Mouse (Mus musculus) liver, embryonic 14.5 days (tissue): ENCODE results near the gene Maml3. TPM values are rescaled to one million over a fixed set of nuclear protein-coding genes. Genes with fewer than 3 reads are reported as not detected.

Experiments used
- ATAC-seq: fragments of 200-750 bp; cut with Nextera tagmentation; 2 replicates; pipeline ENCODE4 v1.8.0; 2017; ENCODE audit warnings: moderate number of reproducible peaks, mild to moderate bottlenecking, moderate library complexity; ENCODE audit not compliant: insufficient read depth
- DNase-seq, 3 experiments: peaks; one replicate each; pipeline ENCODE4 v3.0.0-alpha.2; 2012 to 2013; ENCODE audit warnings: low read depth in 3 of 3, low spot score in 3 of 3
- H3K27ac ChIP-seq: fragments of 300-500 bp; sonication (generic); 2 replicates; pipeline ENCODE4 v1.5.1; 2014; ENCODE audit warnings: moderate library complexity, mild to moderate bottlenecking, control low read depth, inconsistent platforms
- H3K27me3 ChIP-seq: fragments of 300-500 bp; sonication (generic); 2 replicates; pipeline ENCODE4 v1.6.1; 2014; ENCODE audit warnings: mild to moderate bottlenecking, low read length, moderate library complexity; ENCODE audit not compliant: control insufficient read depth, insufficient read depth
- H3K36me3 ChIP-seq: fragments of 300-500 bp; sonication (generic); replicated peaks from 2 replicates; pipeline ENCODE4 v1.6.1; 2014; ENCODE audit warnings: low read depth; ENCODE audit not compliant: control insufficient read depth, insufficient read depth
- H3K4me1 ChIP-seq, 2 experiments: fragments of 200-500 bp in 1 of 2; fragments of 300-500 bp in 1 of 2; sonication (generic) in 1 of 2; replicated peaks; 2 replicates each; pipeline ENCODE4 v1.6.1; 2012 to 2014; ENCODE audit warnings: antibody characterized with exemption in 1 of 2, inconsistent platforms in 1 of 2, low read length in 1 of 2; ENCODE audit not compliant: control insufficient read depth in 2 of 2, insufficient read depth in 2 of 2
- H3K4me2 ChIP-seq: fragments of 300-500 bp; sonication (generic); 2 replicates; pipeline ENCODE4 v1.6.1; 2014; ENCODE audit warnings: low read depth, mild to moderate bottlenecking, control low read depth, moderate library complexity
- H3K4me3 ChIP-seq, 2 experiments: fragments of 200-500 bp in 1 of 2; fragments of 300-500 bp in 1 of 2; sonication (generic) in 1 of 2; 2 replicates each; pipeline ENCODE4 v1.5.1; 2012 to 2014; ENCODE audit warnings: low read depth in 2 of 2, low read length in 2 of 2, mild to moderate bottlenecking in 2 of 2, control low read depth in 1 of 2, inconsistent platforms in 1 of 2, moderate library complexity in 1 of 2; ENCODE audit not compliant: insufficient read depth in 1 of 2
- H3K9ac ChIP-seq: fragments of 300-500 bp; sonication (generic); replicated peaks from 2 replicates; pipeline ENCODE4 v1.6.1; 2014; ENCODE audit warnings: mild to moderate bottlenecking, control low read depth, moderate library complexity
- H3K9me3 ChIP-seq: fragments of 300-500 bp; sonication (generic); 2 replicates; pipeline ENCODE4 v1.6.1; 2016; ENCODE audit warnings: low read length, mixed read lengths; ENCODE audit not compliant: control insufficient read depth
- CTCF ChIP-seq: IDR thresholded peaks from 2 replicates; pipeline ENCODE4 v1.5.1; 2016; ENCODE audit warnings: antibody characterized with exemption, low read depth, control low read depth
- EP300 ChIP-seq: IDR thresholded peaks from 2 replicates; pipeline ENCODE4 v1.6.1; 2016; ENCODE audit warnings: antibody characterized with exemption, low read depth
- WGBS: fragments of 180-500 bp; shearing (Covaris S2); extraction: QIAGEN DNeasy Blood & Tissue Kit; methylation state at CpG from one replicate; pipeline ENCODE4 v1.1.7; 2014; ENCODE audit not compliant: insufficient replicate concordance; 5-methylcytosine and 5-hydroxymethylcytosine counted together
- polyA plus RNA-seq, 2 experiments: library from polyadenylated mRNA; depleted of rRNA in 1 of 2; stranded (reverse) in 1 of 2; unstranded in 1 of 2; fragments of >200 nt; fragmentation: Nextera tagmentation in 1 of 2; extraction: Ambion mirVana in 1 of 2; gene quantifications; 2 replicates each; pipeline versions ENCODE4 v1.2.1 to v1.2.3; 2012 to 2014

Gene Maml3
- polyA plus RNA-seq, 2 experiments, result 0.57 to 0.71 TPM

DNA sequence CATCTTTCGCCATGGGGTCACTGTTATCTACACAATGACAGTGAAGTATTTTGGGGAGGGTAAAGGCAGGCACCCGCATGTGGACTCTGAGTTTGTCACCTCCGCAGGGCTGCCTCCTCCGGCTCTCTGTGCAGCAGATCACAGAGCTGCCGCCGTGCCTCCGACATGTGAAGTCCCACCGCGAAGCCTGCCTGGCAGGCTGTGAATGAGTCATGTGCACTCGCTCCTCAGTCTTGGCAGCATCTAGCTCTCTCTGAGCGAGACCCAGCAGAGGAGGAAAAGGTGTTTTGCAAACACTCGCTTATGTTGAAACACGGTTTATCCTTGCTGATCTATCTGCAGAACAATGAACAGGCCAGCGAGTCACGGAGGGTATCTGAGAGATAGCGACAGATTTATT is 35.3 kb upstream of the Maml3 start:
- H3K4me2 ChIP-seq, result no peak overlapping the region
- no peaks in the 10 kb centered on the region for H3K4me1 ChIP-seq
- ATAC-seq, result no peak
- no peak for DNase-seq
- no peak for TF ChIP-seq EP300
- TF ChIP-seq CTCF, result no peak
- no peak overlapping the region for H3K9ac ChIP-seq
- H3K27me3 ChIP-seq, result no peaks in the 10 kb centered on the region
- no peak overlapping the region for H3K27ac ChIP-seq
- no peak overlapping the region for H3K4me3 ChIP-seq
- WGBS, result 65% methylated on average over 16 of the region's 16 CpGs
- no peaks in the 10 kb centered on the region for H3K9me3 ChIP-seq
- no peaks in the 10 kb centered on the region for H3K36me3 ChIP-seq

GRCm38 (mm10) chr3:52125421-52125820 is 20.5 kb upstream of the Maml3 start:
- 64% methylated on average over 3 of the region's 3 CpGs for WGBS
- no peak overlapping the region for H3K9ac ChIP-seq
- H3K27ac ChIP-seq, result no peak overlapping the region
- H3K9me3 ChIP-seq, result no peaks in the 10 kb centered on the region
- TF ChIP-seq CTCF, result no peak
- TF ChIP-seq EP300, result no peak
- H3K36me3 ChIP-seq, result no peaks in the 10 kb centered on the region
- no peak for DNase-seq
- H3K4me2 ChIP-seq, result no peak overlapping the region
- no peaks in the 10 kb centered on the region for H3K4me1 ChIP-seq
- no peak for ATAC-seq
- H3K4me3 ChIP-seq, result no peak overlapping the region
- no peaks in the 10 kb centered on the region for H3K27me3 ChIP-seq

GRCm38 (mm10) chr3:52120858-52121257 is 16.0 kb upstream of the Maml3 start:
- ATAC-seq (no peak), DNase-seq (no peak)
- no peaks in the 10 kb centered on the region for H3K27me3 ChIP-seq
- no peaks in the 10 kb centered on the region for H3K36me3 ChIP-seq
- H3K9me3 ChIP-seq, result no peaks in the 10 kb centered on the region
- TF ChIP-seq CTCF, result no peak
- TF ChIP-seq EP300, result no peak
- H3K9ac ChIP-seq, result no peak overlapping the region
- H3K4me1 ChIP-seq, result no peaks in the 10 kb centered on the region
- H3K4me2 ChIP-seq, result no peak overlapping the region
- WGBS, result 53% methylated on average over 4 of the region's 4 CpGs
- H3K4me3 ChIP-seq, result no peak overlapping the region
- no peak overlapping the region for H3K27ac ChIP-seq

- H3K4me3 ChIP-seq, result no peak overlapping the region
- no peaks in the 10 kb centered on the region for H3K36me3 ChIP-seq
- H3K9me3 ChIP-seq, result no peaks in the 10 kb centered on the region
- TF ChIP-seq EP300, result no peak
- no peak for TF ChIP-seq CTCF
- no peak overlapping the region for H3K27ac ChIP-seq
- no peak overlapping the region for H3K4me2 ChIP-seq
- no peak for ATAC-seq
- no peak for DNase-seq
- no peaks in the 10 kb centered on the region for H3K4me1 ChIP-seq
- H3K9ac ChIP-seq, result no peak overlapping the region
- no peaks in the 10 kb centered on the region for H3K27me3 ChIP-seq
- WGBS, result 68% methylated on average over 7 of the region's 7 CpGs
Observed at GRCm38 (mm10) chr3:52119216-52119615, 14.3 kb upstream of the Maml3 start.

GRCm38 (mm10) chr3:52115421-52115820 is 10.5 kb upstream of the Maml3 start:
- TF ChIP-seq EP300 (no peak), CTCF (no peak)
- Histone ChIP-seq H3K9ac (no peak overlapping the region), H3K36me3 (no peaks in the 10 kb centered on the region), H3K27ac (no peak overlapping the region), H3K9me3 (no peaks in the 10 kb centered on the region), H3K4me1 (no peaks in the 10 kb centered on the region), H3K27me3 (no peaks in the 10 kb centered on the region), H3K4me2 (no peak overlapping the region), H3K4me3 (no peak overlapping the region)
- WGBS, result 60% methylated on average over 9 of the region's 9 CpGs
- ATAC-seq (no peak), DNase-seq (no peak)

DNA sequence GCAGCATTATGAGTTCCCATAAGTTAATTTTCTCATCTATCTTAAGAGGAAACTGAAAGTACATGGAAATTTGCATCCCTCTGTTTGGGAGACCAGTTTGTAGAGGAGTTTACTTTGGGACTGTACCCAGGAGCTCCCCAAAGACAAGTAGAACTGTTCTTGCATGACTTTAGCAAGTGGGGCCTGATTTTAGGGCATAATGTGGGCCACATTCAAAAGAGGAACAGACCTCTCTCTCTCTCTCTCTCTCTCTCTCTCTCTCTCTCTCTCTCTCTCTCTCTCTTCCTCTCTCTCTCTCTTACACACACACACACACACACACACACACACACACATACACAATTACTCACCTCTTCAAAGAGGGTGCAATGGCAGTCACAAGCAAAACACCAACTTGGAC is 3.2 kb upstream of the Maml3 start:
- H3K27ac ChIP-seq, result no peak overlapping the region
- ATAC-seq, result no peak
- no peaks in the 10 kb centered on the region for H3K4me1 ChIP-seq
- H3K27me3 ChIP-seq, result no peaks in the 10 kb centered on the region
- no peak for DNase-seq
- no peak overlapping the region for H3K4me3 ChIP-seq
- no peak overlapping the region for H3K9ac ChIP-seq
- no peak overlapping the region for H3K4me2 ChIP-seq
- H3K9me3 ChIP-seq, result no peaks in the 10 kb centered on the region
- TF ChIP-seq EP300, result no peak
- no peak for TF ChIP-seq CTCF
- no peaks in the 10 kb centered on the region for H3K36me3 ChIP-seq
